Mouse (Mus musculus) liver, adult (tissue): ENCODE measurements around the gene Rita1.

Source experiments
- GATA4 ChIP-seq: IDR thresholded peaks from 2 replicates; pipeline ENCODE4 v1.6.1; 2014; ENCODE audit warnings: mild to moderate bottlenecking, low read length; ENCODE audit not compliant: insufficient replicate concordance

Gene Rita1

DNA sequence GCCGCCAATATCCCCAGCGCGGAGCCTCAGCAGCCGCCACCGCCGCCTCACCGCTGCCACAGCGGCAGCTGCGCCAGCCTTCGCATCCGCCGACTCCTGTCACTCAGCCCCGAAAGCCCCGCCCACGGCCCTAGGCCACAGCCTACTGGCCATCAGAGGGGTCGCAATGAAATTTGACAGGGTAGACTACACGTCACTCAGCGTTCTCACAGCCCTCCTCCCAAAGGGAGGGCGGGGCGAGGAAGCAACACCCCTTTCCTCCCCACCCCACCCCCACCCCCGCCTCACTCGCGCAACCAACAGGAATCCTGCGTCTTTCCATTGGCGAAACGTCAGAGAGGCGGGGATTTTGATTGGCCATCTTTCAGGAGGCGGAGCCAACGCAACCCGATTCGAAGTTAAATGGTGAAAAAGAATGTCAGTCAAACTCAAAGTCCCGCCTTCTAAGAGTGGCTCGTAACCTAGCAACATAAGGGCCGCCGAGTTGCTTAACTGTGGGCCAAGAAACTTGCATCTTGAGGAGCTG, 23.8 kb downstream of the Rita1 start, which contains the start of the genes Tpcn1 and Iqcd:
Gene Tpcn1 (minus strand): TSS at position 105 of the 526 bp plus-strand sequence.
Gene Iqcd (plus strand): TSS at position 448 of the 526 bp plus-strand sequence.
- TF ChIP-seq GATA4, result peak; percentile 40; the same call in 1 of the 2 replicates

GRCm38 (mm10) chr5:120587940-120588568, 24.3 kb downstream of the Rita1 start:
- no peak for TF ChIP-seq GATA4

- no peak for TF ChIP-seq GATA4
Measured at GRCm38 (mm10) chr5:120587616-120587926, 24.8 kb downstream of the Rita1 start.

DNA sequence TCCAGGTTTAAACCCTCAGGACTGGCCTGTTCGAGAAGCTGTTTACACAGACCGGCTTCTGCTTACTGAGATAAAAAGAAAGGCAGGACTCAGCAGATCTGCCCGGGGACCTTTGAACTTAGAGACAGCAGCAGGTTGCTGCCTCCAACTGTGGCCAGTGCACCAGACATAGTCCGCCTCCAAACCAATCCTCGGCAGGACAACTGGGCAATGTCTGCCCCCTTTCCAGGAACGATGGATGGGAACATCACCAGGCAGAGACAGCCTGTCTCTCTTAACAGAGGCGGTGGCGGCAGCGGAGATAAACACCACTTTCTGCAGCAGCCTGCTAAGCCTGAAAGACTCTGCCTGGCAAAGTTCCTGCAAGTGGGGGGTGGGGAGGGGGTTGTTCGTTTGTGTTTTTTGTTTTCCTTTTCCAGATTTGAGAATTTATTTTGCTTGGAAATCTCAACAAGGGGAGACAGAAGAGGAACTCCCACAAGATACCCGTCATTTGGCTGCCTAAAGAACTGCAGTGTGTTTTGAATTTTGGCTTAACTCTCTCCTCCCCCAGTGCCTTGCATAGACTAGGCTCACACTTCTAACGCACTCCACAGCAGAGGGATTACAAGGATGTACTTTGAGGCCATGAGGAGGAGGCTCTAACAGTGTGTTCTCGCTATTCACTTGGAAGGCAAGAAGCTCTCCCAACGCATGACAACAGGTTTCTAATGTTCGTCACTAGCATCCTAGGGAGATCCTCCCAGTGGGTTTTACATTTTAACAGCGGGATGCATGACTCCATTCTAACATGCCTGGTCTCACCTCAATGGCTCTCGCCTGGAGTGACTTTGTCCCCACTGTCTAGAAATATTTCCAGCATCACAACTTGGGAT, 25.4 kb downstream of the Rita1 start:
- peak; percentile 18; the same call in 1 of the 2 replicates for TF ChIP-seq GATA4

DNA sequence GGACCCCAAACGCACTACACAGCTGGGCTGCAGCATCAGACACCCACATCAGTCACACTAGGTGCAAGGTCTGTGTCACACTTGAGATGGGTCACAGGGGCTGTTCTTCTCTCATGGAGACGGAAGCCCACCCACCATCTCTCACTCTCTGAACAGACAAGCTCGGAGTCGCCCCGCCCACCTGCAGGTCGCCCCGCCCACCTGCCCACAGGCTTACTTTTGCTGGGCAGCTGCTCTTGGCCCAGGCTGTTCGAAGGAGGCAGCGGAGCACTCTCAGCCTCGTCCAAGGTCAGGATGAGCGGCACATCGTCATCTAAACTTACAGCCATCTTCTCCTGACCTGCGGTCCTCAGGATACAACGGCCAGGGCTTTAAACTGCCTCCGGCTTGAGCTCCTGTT, 27.4 kb downstream of the Rita1 start:
- no peak for TF ChIP-seq GATA4

- no peak for TF ChIP-seq GATA4
Measured at GRCm38 (mm10) chr5:120583511-120583910, 28.9 kb downstream of the Rita1 start.

GRCm38 (mm10) chr5:120582002-120582401, 30.4 kb downstream of the Rita1 start:
- TF ChIP-seq GATA4, result no peak

- TF ChIP-seq GATA4, result no peak
Measured at GRCm38 (mm10) chr5:120579898-120580626, 32.3 kb downstream of the Rita1 start.

DNA sequence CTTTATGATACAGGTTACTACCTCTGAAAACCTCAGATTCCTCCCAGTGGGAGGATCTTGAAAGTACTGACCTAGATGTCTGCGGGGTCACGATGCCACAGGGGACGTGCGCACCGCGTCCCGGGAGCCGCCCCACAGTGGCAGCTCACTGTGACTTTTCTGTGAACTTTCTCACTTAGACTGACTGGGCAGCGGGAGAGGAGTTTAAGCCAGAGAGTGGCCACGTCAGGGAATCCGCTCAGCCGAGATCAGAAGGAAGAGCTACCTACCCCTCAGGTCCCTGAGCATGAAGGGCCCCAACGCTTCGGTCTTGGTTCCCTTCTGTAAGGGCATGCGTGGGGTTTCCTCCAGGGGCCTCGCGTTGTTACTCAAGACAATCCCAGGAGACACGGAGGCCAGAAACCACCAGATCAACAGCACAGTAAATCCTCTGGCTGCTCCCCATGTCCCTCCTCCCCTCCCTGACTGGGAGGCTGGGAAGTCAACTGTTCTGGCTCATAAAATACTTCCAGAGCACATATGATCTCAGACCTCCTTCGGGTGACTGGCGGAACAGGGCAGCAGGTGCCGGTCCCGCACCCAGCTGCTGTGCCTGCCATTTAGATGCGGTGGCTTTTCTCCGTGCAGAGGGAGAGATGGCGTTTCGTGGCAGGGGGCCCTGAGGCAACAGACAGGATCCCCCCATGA, 33.0 kb downstream of the Rita1 start:
- TF ChIP-seq GATA4, result no peak

DNA sequence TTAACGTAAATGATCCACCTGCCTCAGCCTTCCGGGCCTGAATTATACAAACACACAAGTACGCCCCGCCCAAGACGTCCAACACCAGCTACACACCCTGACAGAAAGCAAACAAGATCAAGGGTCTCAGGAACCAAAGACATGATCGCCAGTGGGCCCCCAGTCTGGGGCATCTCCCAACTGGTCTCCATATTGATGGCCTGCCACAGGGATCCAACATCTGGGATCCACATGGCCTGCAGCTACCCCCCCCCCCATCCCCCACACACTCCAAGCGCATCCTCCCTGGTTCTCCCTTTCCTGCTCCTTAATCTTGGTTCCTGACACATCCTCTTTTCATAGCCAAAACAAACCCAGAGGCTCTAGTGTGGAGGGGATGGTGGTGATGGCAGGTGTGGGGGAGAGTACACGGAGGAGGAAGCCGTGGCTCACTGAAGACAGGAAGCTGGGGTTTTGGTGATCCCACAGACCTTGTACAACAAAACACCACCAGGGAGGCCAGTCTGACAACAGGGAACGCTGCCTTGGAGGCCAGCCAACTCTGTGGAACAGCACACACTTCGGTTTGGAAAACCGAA, 33.8 kb downstream of the Rita1 start:
- TF ChIP-seq GATA4, result no peak

DNA sequence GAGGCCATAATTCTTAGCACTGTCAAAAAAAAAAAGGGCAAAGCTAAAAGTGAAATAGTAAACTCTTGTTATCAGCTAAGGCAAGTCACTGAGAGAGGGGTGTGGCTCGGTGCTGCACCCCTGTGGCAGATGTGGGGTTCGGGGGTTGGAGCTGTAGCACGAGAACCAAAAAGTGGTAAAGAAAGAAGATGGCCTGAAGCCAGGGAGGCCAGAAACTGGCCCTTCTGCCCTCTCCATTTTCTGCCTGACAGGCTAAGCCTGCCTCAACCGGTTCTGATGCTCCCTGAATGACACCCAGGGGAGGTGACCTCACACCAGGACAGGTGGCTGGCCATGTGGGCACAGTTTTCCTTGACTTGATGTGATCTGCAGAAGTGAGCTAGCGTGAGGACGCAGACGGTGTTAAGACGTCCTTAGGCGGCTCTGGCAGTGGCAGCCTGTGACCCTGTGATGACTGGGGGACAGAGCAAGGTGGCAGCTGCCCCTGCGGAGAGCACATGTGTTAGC, 34.4 kb downstream of the Rita1 start:
- no peak for TF ChIP-seq GATA4

- no peak for TF ChIP-seq GATA4
Measured at GRCm38 (mm10) chr5:120576781-120577301, 35.5 kb downstream of the Rita1 start.

DNA sequence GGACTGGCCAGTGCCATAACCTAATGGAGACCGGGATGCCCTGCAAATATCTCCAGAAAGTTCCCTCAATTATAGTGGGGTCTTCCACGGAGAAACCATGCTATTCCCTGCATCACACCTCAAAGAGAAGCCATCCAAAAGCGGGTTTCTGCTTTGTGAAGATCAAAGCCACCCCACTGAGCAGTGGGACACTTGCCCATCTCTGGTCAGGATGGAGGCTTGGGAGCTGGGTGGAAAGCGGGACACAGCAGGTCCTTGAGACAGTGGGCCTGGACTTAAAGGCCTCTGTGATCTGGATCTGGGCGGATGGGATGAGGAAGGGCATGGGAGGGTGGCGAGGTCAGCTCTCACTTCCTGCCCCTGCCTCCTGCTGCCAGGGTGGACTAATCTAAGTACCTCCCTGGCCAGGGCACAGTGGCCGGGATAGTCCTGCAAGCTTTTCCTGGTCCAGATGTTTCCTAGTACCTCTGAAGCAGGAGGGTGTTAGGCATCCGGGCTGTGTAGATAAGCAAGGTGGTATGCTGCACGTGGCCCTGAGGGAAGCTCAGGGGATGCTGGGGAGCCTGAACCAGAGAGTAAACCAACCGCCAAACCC, 37.8 kb downstream of the Rita1 start:
- no peak for TF ChIP-seq GATA4
